Mouse (Mus musculus) brain, embryonic 18.5 days (tissue): ENCODE data around the gene Mto1.
"Not testable (repeated sequence)": the region's sequence is repeated elsewhere in the genome, so short reads cannot be mapped to it uniquely, and the experiment has no call there.

ENCODE experiments used
- DNase-seq: peaks from one replicate; pipeline ENCODE4 v3.0.0-alpha.2; 2012; ENCODE audit warnings: low read depth, low spot score

Gene Mto1

DNA sequence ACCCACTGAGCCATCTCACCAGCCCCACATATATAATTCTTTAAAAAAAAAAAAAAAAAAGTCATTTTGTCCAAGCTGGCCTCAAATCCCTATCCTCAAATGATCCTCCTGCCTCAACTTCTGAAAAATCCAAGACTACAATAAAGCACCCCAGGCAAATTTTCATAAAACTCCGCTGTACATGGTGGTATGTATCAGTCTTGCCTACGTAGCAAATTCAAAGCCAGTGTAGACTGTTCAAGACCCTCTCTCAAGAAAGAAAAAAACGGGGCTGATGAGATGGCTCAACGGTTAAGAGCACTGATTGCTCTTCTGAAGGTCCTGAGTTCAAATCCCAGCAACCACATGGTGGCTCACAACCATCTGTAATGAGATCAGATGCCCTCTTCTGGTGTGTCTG is 27.9 kb downstream of the Mto1 start:
- no peak for DNase-seq

DNA sequence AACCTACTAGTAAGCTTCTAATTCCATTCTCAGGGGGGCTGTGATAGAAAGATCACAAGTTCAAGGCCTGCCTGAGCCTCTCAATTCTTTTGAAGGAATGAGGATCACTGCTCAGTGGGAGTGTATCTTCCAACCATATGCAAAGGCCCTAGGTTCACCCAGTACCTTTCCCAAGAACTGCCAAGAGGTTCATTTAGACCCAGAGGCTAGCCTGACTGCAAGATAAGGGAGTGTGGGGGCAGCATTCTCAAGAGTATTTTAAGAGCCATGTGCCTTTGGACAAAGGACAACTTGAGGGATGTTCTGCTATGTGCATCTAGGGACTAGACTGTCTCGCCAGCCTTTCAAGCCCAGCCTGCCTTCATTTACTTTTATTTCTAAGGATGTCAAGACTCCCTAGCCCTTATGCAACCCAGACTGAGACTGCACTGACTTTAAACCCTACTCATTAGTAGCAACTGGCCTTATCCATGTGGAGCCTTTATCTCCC is 28.6 kb downstream of the Mto1 start:
- no peak for DNase-seq

DNA sequence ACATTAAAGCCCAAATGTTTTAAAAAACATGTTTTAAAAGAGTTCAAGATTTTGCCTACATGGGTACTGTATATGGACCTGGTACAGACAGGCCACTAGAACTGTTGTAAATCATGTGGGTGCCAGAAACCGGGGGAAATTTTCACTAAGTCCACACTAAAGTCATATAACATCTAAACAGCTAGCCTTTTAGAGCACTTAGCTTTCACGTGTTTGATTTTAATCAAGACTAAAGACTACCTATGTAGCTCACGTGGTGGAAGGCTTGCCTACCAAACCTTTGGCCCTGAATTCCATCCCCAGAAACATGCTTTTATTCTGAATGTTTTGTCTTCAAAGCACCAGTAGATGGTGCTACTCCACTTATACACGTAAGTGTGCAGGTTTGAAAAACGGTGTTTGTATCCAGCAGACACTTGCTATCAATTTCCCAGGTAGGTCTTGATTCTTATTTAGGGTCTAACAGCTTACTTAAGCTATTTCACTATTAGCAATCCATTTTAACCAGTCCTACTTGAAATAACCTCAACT is 29.1 kb downstream of the Mto1 start:
- DNase-seq = no peak

- DNase-seq = not testable (repeated sequence)
These were observed 30.1 kb downstream of the Mto1 start for GRCm38 (mm10) chr9:78478009-78478605.

DNA sequence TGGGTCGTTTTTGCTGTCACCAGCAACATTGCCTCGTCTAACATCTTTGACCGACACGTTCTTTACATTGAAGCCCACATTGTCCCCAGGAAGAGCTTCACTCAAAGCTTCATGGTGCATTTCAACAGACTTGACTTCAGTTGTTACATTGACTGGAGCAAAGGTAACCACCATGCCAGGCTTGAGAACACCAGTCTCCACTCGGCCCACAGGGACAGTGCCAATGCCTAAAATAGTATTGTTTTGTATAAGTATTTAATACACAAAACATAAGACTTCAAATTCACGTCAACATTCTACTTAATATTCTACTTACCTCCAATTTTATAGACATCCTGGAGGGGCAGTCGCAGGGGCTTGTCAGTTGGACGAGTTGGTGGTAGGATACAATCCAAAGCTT is 31.3 kb downstream of the Mto1 start:
- not testable (repeated sequence) for DNase-seq

DNA sequence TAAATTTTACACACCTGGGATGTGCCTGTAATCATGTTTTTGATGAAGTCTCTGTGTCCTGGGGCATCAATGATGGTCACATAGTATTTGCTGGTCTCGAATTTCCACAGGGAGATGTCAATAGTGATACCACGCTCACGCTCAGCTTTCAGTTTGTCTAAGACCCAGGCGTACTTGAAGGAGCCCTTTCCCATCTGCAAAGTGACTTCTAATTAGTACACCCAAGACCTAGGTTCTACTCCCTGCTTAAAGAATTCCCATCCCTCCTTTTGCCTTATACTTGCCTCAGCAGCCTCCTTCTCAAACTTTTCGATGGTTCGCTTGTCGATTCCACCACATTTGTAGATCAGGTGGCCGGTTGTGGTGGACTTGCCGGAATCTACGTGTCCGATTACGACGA is 32.2 kb downstream of the Mto1 start:
- not testable (repeated sequence) for DNase-seq

DNA sequence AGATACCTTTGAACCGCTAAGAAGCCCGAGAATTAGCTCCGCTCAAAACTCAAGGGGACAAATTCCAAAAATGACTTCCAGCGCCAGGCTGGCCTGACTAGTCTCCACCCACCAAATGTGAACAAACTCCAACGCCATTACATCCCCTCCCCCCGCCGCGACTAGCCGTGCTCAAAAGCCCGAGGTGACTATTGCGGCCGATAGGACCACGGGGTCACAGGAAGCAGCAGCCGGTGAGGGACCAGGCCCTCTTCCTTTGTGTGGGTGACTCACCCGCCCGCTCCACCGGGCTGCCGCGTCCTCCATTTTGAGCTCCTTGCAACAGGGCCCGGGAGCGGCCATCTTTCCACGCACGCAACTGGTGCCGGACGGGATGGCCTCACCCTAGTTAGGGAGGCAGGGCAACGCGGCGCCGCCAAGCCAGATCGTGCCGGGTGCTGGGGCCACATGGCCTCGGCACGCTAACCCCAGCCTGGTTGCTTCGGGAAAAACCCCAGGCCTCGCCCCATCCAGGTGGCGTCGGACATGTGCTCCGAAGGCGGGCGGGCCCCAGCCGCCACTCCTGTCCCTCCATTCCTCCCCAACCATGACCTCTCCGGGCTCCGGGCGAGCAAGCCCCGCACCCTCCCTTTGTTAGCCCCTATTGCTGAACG is 32.8 kb downstream of the Mto1 start:
- DNase-seq = no peak

GRCm38 (mm10) chr9:78481423-78482331 is 33.7 kb downstream of the Mto1 start:
- DNase-seq = peak; percentile 98

- DNase-seq = no peak
These were observed 34.4 kb downstream of the Mto1 start for GRCm38 (mm10) chr9:78482386-78482785.

DNA sequence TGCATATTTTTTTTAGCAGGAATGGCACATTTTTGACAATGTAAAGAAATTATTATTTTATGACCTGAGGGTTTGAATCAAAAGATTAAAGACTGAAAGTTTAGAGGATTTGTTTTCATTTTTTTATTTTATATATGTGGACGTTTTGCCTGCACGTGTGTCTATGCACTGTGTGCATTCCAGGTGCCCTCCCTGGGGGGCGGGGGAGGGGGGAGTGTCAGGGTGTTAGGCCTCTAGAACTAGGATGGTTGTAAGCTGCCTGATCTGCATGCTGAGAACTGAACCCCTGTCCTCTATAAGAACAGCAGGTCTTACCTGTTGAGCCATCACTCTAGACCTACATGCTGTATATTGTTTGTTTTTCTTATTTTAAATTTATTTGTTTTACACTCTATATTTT is 36.7 kb downstream of the Mto1 start:
- DNase-seq = no peak

DNA sequence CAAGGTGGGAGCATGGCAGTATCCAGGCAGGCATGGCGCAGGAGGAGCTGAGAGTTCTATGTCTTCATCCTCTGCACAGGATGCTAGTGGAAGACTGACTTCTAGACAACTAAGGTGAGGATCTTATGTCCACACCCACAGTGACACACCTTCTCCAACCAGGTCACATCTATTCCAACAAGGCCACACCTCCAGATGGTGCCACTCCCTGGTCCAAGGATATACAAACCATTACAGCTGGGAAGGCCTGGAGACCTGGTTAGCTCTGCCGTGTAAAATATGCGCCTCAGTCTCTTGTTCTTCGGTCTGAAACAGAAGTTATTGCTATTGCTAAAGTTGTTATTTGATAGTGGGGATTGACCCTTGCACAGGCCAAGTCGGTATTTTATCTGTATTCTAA is 40.0 kb downstream of the Mto1 start:
- DNase-seq = not testable (repeated sequence)

- no peak for DNase-seq
These were observed 40.9 kb downstream of the Mto1 start, which contains the start of gene Eef1a1 for GRCm38 (mm10) chr9:78488890-78489420. Eef1a1 (minus strand) TSS chr9:78489151.

GRCm38 (mm10) chr9:78491169-78491568 is 43.2 kb downstream of the Mto1 start:
- no peak for DNase-seq

DNA sequence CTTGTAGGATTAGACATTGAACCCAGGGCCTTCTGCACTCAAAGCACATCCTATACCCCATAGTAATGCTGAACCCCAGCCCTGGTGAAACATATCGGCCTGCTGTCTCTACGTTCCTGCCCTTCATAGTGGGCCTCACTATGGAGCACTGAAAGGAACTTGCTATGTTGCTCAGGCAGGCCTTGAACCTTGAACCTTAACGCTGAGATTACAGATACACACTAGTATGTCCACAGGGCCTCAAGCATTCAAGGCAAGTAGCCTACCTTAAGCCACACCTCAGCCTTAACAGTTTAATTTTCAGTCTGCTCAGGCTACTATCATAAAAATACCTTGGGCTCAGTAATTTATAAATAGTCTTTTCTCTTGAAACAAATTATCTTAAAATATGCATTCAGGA is 44.2 kb downstream of the Mto1 start:
- DNase-seq = no peak

- DNase-seq = no peak
These were observed 45.2 kb downstream of the Mto1 start for GRCm38 (mm10) chr9:78493171-78493570.

DNA sequence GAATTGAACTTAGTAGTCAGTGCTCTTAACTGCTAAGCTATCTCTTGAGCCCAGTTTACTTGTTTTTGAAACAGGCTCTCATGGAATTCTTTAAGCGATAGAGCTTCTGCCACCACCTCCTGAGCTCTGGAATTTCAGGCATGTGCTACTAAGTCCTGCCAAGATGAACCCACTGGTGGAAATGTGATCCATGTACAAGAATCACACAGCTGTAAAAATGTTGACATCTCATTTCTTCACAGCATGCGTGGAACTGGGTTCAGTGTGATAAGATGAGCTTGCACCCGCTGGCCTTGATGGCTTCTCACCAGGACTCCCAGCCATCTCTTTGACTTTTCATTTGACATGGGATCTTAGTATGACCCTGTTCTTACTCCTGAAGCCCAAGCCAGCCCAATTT is 52.4 kb downstream of the Mto1 start:
- DNase-seq = no peak

- DNase-seq = no peak
These were observed 53.3 kb downstream of the Mto1 start for GRCm38 (mm10) chr9:78501284-78501683.

GRCm38 (mm10) chr9:78503223-78504079 is 55.4 kb downstream of the Mto1 start:
- DNase-seq = no peak

GRCm38 (mm10) chr9:78504133-78504532 is 56.1 kb downstream of the Mto1 start:
- DNase-seq = no peak

GRCm38 (mm10) chr9:78504679-78505078 is 56.7 kb downstream of the Mto1 start:
- no peak for DNase-seq

DNA sequence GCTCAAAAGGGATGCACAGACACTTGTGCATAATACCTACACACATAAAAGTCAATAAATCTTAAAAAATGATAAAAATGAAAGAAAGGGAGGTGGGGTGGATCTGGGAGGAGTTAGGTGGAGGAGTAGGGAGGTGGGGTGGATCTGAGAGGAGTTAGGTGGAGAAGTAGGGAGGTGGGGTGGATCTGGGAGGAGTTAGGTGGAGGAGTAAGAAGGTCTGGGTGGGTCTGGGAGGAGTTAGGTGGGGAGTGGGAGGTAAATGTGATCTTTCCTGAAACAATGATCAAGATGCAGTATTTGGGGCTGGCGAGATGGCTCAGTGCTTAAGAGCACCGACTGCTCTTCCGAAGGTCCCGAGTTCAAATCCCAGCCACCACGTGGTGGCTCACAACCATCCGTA is 57.2 kb downstream of the Mto1 start:
- no peak for DNase-seq
